Mouse (Mus musculus): Measurements from ENCODE around the gene Zscan20. TPM values are rescaled to one million over a fixed set of nuclear protein-coding genes. Genes with fewer than 3 reads are reported as not detected.

The Zscan20 gene
- polyA plus RNA-seq, 1 experiment from 2014 or later: 5.7 TPM

- Histone ChIP-seq H3K4me1 (no peaks in the 10 kb centered on the region), H3K27me3 (no peaks in the 10 kb centered on the region), H3K4me3 (no peak overlapping the region), H3K27ac (no peak overlapping the region), H3K4me2 (replicated peaks) (no peak overlapping the region), H3K9me3 (replicated peaks) (no peaks in the 10 kb centered on the region), H3K36me3 (peaks cover 4% of the 10 kb centered on the region; the same call in 1 of the 2 replicates), H3K9ac (no peak overlapping the region)
- ATAC-seq (ENCODE audit: low FRiP score): no peak
- WGBS: 21% methylated on average over 2 of the region's 2 CpGs
Measured at GRCm38 (mm10) chr4:128543378-128543777, 66.5 kb downstream of the Zscan20 start.

Other genes starting within 250 kb of the Zscan20 start
- 0.93 and 1.5 TPM in 2 replicates for gene Tlr12, start 8.5 kb upstream of the Zscan20 start, polyA plus RNA-seq (2016; fragmentation: Nextera tagmentation; extraction: Ambion mirVana)
- gene Phc2, start 44.6 kb upstream of the Zscan20 start, polyA plus RNA-seq (2016; fragmentation: Nextera tagmentation; extraction: Ambion mirVana): 126 and 138 TPM in 2 replicates
- gene A3galt2, start 145.3 kb upstream of the Zscan20 start, polyA plus RNA-seq (2016; fragmentation: Nextera tagmentation; extraction: Ambion mirVana): 0.50 and 0.79 TPM in 2 replicates
- gene Zfp362, start 195.9 kb upstream of the Zscan20 start, polyA plus RNA-seq (2016; fragmentation: Nextera tagmentation; extraction: Ambion mirVana): 44.3 and 44.7 TPM in 2 replicates

Measured in hindbrain, embryonic 12.5 days (tissue).